Mouse (Mus musculus): ENCODE measurements at regions not wholly inside any gene's neighbourhood (a gene's known extent, or its start where the extent isn't known, plus 50 kb on each side); places are given as distances from the start of the nearest gene placed in this dataset.
A peak's percentile ranks its signal among the peaks of the same experiment; 100 is the strongest.

DNA sequence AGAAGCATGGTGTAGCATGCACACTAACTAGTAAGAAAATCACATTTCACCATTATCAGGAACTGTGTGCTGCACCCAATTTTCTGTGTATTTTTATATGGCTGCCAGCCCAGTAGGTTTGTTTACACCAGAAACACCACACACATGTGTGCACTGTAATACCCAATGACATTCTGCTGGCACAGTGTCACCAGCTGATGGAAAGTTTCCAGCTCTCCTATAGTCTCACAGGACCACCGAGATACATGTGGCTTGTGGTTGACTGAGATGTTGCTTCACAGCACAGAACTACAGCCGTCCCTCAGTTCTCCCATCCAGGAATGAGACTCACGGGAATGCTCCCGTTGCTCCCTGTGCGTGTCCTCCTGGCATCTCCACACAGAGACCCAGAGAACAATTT is 149.4 kb upstream of the Elac2 start:
- Histone ChIP-seq H3K27me3 (ENCODE audit: insufficient read depth, low read length) (no peaks in the 10 kb centered on the region), H3K36me3 (ENCODE audit: insufficient read depth, low read length) (no peaks in the 10 kb centered on the region), H3K4me1 (ENCODE audit: insufficient read depth, low read length) (no peaks in the 10 kb centered on the region), H3K9ac (replicated peaks; ENCODE audit: low read length) (no peak overlapping the region), H3K27ac (no peak overlapping the region), H3K4me3 (ENCODE audit: low read length) (no peak overlapping the region), H3K4me2 (ENCODE audit: low read depth, low read length) (no peak overlapping the region), H3K9me3 (ENCODE audit: low read length) (no peaks in the 10 kb centered on the region)
- ATAC-seq (no peak), DNase-seq (ENCODE audit: low spot score) (no peak)
- 72% methylated on average over 5 of the region's 5 CpGs for WGBS
- TF ChIP-seq CTCF (IDR thresholded peaks at IDR 0.05; ENCODE audit: low read depth): no peak

DNA sequence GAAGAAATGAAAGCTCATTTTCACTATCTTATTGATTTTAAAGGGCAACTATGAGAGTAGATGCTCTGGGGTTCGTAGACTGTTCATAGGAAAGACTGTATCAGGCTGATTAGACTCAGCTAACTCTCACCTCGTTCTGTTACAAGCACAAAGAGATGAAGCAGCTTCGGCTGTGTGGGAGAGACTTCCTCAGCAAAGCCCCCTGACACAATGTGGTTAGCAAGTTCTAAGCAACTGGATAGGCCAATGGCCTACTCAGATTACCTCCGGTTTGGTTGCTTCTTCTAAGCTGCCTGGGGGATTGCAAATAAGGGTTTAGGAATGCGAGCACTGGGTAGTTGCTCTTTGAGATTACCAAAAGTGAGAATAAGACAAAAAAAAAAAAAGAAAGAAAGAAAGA is 146.4 kb upstream of the Elac2 start:
- no peak for ATAC-seq
- 61% methylated on average over 5 of the region's 5 CpGs for WGBS
- Histone ChIP-seq H3K4me3 (ENCODE audit: low read length) (no peak overlapping the region), H3K27me3 (ENCODE audit: insufficient read depth, low read length) (no peaks in the 10 kb centered on the region), H3K4me2 (ENCODE audit: low read depth, low read length) (no peak overlapping the region), H3K36me3 (ENCODE audit: insufficient read depth, low read length) (no peaks in the 10 kb centered on the region), H3K9ac (replicated peaks; ENCODE audit: low read length) (no peak overlapping the region), H3K4me1 (ENCODE audit: insufficient read depth, low read length) (no peaks in the 10 kb centered on the region), H3K9me3 (ENCODE audit: low read length) (no peaks in the 10 kb centered on the region), H3K27ac (no peak overlapping the region)
- no peak for DNase-seq (ENCODE audit: low spot score)
- TF ChIP-seq CTCF (IDR thresholded peaks at IDR 0.05; ENCODE audit: low read depth): no peak

DNA sequence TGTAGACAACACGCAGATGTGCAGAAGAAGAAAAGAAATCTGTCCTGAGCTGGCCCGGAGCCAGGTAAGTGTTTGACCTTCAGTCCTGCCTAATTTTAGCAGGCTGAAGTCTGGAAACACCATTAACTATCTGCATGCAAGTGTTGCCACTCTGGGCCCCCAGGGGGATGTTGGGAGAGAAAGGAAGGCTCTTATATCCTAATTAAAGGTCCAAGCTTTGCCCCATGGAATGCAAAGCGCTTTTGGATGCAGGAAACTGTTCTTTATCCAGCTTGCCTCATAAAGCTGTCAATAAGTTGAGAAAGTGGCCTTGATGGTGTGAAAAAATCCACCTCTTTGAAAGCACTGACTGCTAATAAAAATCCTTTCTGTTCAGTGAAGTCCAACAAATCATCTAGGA is 145.1 kb upstream of the Elac2 start:
- no peaks in the 10 kb centered on the region for H3K36me3 ChIP-seq (ENCODE audit: insufficient read depth, low read length)
- 73% methylated on average over 3 of the region's 3 CpGs for WGBS

DNA sequence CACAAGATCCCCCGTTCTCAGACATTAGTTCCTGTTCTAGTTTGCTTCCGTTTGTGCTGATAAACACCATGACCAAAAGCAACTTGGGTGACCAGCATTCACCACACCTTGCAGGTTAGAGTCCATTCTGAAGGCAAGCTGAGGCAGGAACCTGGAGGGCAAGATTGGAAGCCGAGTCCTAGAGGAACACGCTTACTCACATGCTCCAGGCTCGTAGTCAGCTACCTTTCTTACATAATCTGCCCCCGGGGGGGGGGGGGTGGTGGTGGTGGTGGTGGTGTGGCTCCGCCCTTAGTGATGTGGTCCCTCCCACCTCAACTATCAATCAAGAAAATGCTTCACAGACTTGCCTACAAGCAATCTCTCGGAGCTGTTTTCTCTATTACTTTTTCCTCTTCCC is 142.1 kb upstream of the Elac2 start:
- H3K4me3 ChIP-seq (ENCODE audit: low read length): no peak overlapping the region
- H3K27me3 ChIP-seq (ENCODE audit: insufficient read depth, low read length): no peaks in the 10 kb centered on the region
- H3K4me2 ChIP-seq (ENCODE audit: low read depth, low read length): no peak overlapping the region
- no peak for TF ChIP-seq CTCF (IDR thresholded peaks at IDR 0.05; ENCODE audit: low read depth)
- WGBS: 85% methylated on average over 8 of the region's 8 CpGs
- H3K4me1 ChIP-seq (ENCODE audit: insufficient read depth, low read length): no peaks in the 10 kb centered on the region
- no peaks in the 10 kb centered on the region for H3K9me3 ChIP-seq (ENCODE audit: low read length)
- ATAC-seq (no peak), DNase-seq (ENCODE audit: low spot score) (no peak)
- no peak overlapping the region for H3K9ac ChIP-seq (replicated peaks; ENCODE audit: low read length)
- no peaks in the 10 kb centered on the region for H3K36me3 ChIP-seq (ENCODE audit: insufficient read depth, low read length)
- H3K27ac ChIP-seq: no peak overlapping the region

More for the DNA sequence above, 145.1 kb upstream of the Elac2 start:
- H3K9me3 ChIP-seq (ENCODE audit: low read length): no peaks in the 10 kb centered on the region
- no peaks in the 10 kb centered on the region for H3K27me3 ChIP-seq (ENCODE audit: insufficient read depth, low read length)
- H3K4me2 ChIP-seq (ENCODE audit: low read depth, low read length): no peak overlapping the region
- H3K9ac ChIP-seq (replicated peaks; ENCODE audit: low read length): no peak overlapping the region
- H3K4me1 ChIP-seq (ENCODE audit: insufficient read depth, low read length): no peaks in the 10 kb centered on the region
- DNase-seq (ENCODE audit: low spot score) (peak; percentile 12), ATAC-seq (no peak)
- H3K4me3 ChIP-seq (ENCODE audit: low read length): no peak overlapping the region
- H3K27ac ChIP-seq: no peak overlapping the region
- TF ChIP-seq CTCF (IDR thresholded peaks at IDR 0.05; ENCODE audit: low read depth): no peak

DNA sequence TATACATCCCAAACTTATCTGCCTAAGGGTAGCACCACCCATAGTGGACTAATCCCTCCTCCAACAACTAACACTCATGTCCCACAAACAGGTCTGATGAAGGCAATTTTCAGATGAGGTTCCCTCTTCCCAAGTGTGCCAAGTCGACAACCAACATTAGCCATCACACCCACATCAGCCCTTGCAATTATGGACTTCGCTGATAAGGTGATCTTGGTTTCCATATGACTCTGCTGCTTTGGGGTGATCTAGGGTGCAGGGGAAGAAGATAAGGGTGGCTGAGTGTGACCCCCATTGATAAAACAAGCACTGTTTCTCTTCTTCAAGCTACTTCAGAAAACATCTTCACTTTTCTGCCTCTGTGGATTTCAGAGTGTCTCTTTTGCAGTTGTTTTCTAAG is 137.7 kb upstream of the Elac2 start:
- Histone ChIP-seq H3K4me1 (ENCODE audit: insufficient read depth, low read length) (no peaks in the 10 kb centered on the region), H3K9ac (replicated peaks; ENCODE audit: low read length) (no peak overlapping the region), H3K4me3 (ENCODE audit: low read length) (no peak overlapping the region), H3K36me3 (ENCODE audit: insufficient read depth, low read length) (no peaks in the 10 kb centered on the region), H3K27ac (no peak overlapping the region), H3K4me2 (ENCODE audit: low read depth, low read length) (no peak overlapping the region), H3K9me3 (ENCODE audit: low read length) (no peaks in the 10 kb centered on the region), H3K27me3 (ENCODE audit: insufficient read depth, low read length) (no peaks in the 10 kb centered on the region)
- ATAC-seq (no peak), DNase-seq (ENCODE audit: low spot score) (no peak)
- 95% methylated on average over 2 of the region's 2 CpGs for WGBS
- no peak for TF ChIP-seq CTCF (IDR thresholded peaks at IDR 0.05; ENCODE audit: low read depth)

DNA sequence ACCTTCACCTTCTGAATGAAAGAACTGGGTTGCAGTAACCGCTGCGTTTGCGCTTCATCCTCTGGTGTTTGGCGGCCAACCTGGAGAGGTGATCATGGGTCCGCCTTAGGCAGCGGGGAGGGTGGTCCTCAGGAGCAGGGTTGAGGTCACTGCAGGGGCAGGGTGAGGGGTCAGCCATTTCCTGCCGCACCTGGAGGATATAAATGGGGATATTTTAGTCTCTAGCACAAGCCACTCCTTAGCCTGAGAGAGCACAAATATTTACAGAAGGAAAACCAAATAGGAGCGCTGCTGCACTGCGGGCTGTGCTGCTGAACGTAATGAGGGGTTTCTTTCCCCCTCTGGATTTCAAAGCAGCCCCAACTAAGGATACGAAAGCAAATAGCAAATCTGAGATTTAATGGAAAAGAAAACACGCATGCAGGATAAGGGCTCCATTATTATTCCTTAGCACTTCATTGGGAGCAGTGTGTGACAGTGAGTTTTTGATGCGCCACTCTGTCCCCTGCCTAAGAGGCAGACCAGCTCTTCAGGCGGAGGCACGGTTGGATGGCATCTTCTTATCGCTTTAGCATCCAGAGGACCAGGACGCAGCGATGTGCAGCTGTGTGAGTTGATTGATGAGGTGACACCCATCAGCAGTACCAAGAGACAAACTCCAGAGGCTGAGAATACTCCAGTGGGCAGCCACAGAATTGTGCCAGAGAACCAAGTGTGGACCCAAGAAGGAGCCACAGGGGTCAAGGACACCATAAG is 135.9 kb upstream of the Elac2 start:
- DNase-seq (ENCODE audit: low spot score): no peak
- Histone ChIP-seq H3K4me3 (ENCODE audit: low read length) (no peak overlapping the region), H3K4me2 (ENCODE audit: low read depth, low read length) (no peak overlapping the region), H3K27ac (no peak overlapping the region), H3K4me1 (ENCODE audit: insufficient read depth, low read length) (no peaks in the 10 kb centered on the region), H3K36me3 (ENCODE audit: insufficient read depth, low read length) (no peaks in the 10 kb centered on the region), H3K27me3 (ENCODE audit: insufficient read depth, low read length) (no peaks in the 10 kb centered on the region), H3K9me3 (ENCODE audit: low read length) (no peaks in the 10 kb centered on the region), H3K9ac (replicated peaks; ENCODE audit: low read length) (no peak overlapping the region)
- no peak for TF ChIP-seq CTCF (IDR thresholded peaks at IDR 0.05; ENCODE audit: low read depth)
- no peak for ATAC-seq
- WGBS: 78% methylated on average over 18 of the region's 18 CpGs

DNA sequence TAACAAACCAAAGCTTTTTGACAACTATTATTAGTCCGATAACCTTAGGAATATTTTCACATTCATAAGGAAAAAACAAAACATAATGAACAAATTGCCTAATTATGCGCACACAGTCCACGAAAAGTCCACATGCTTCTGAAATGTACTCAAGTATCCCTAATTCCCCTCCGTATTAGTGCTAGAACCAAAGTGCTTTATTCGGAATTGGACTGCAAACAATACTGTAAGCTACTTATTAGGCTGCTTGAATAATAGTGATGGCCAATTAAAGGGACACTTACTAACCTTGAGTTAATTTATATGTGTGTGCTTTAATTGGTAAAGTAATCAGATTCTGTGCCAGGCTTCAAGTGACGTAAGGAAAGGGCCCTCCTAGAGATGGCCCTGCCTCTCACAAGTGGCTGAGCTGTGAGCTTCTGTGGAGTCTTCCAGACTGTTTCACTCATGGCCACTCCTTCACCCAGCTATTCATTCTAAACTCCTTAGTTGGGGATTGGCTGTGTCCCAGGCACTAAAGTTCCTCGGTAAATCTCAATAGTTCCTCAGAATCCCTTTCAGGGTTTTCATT is 132.2 kb upstream of the Elac2 start:
- Histone ChIP-seq H3K4me3 (ENCODE audit: low read length) (no peak overlapping the region), H3K27me3 (ENCODE audit: insufficient read depth, low read length) (no peaks in the 10 kb centered on the region), H3K27ac (no peak overlapping the region), H3K36me3 (ENCODE audit: insufficient read depth, low read length) (no peaks in the 10 kb centered on the region), H3K9me3 (ENCODE audit: low read length) (no peaks in the 10 kb centered on the region), H3K9ac (replicated peaks; ENCODE audit: low read length) (no peak overlapping the region), H3K4me2 (ENCODE audit: low read depth, low read length) (no peak overlapping the region), H3K4me1 (ENCODE audit: insufficient read depth, low read length) (no peaks in the 10 kb centered on the region)
- DNase-seq (ENCODE audit: low spot score) (no peak), ATAC-seq (no peak)
- WGBS: 77% methylated on average over 7 of the region's 7 CpGs
- TF ChIP-seq CTCF (IDR thresholded peaks at IDR 0.05; ENCODE audit: low read depth): no peak
